Mouse (Mus musculus): ENCODE measurements around the gene Epb41l4b. TPM values are rescaled to one million over a fixed set of nuclear protein-coding genes. Genes with fewer than 3 reads are reported as not detected.

The Epb41l4b gene
- polyA plus RNA-seq, 1 experiment from 2014 or later = 1.2 TPM

DNA sequence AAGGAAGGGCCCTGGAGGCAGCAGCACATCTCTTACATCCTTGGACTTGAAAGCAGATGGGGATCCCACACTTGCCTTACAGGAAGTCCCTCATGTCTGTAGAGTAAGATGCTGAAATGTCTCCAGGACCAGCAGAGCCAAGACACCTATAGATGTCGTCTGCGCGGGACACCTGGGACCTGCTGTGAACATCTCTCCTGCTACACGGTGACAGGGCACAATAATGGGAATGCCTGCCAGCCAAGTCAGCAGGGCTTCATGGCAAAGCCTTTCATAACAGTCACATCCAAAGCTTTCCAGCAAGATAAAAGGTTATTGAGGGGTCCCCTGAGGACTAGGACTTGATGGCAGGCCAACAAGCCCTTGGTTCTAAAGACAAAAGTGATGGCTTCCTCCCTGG is 45.8 kb downstream of the Epb41l4b start:
- Histone ChIP-seq H3K27ac (replicated peaks) (no peak overlapping the region), H3K4me1 (peaks cover 10% of the 10 kb centered on the region), H3K27me3 (replicated peaks; ENCODE audit: low read depth, poor library complexity, severe bottlenecking) (no peaks in the 10 kb centered on the region), H3K9me3 (no peaks in the 10 kb centered on the region), H3K36me3 (replicated peaks) (no peaks in the 10 kb centered on the region), H3K4me3 (no peak overlapping the region)
- no peak for DNase-seq (ENCODE audit: low spot score)
- 96% methylated on average over 4 of the region's 4 CpGs for WGBS

DNA sequence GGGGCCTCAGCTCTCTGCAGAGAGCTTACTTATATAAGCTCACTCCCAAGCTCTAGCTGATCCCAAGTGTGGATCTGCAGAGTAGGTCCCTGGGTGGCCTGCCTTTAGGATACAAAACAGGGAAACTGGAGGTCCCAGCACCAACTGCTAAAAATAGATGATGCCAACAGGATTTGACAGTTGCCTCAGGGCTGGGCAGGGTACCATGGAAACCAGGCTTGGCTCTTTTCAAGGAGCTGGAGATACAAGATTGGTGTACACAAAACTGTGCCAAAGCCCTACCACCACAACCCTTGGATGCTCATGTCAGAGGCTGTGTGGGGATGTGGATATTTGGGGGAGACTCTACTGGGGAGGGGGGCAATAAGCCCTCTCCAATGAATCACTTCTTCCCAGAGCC is 47.7 kb downstream of the Epb41l4b start:
- H3K36me3 ChIP-seq (replicated peaks) = no peaks in the 10 kb centered on the region
- no peak overlapping the region; the same call in 1 of the 2 replicates for H3K27ac ChIP-seq (replicated peaks)
- no peak overlapping the region for H3K4me3 ChIP-seq

DNA sequence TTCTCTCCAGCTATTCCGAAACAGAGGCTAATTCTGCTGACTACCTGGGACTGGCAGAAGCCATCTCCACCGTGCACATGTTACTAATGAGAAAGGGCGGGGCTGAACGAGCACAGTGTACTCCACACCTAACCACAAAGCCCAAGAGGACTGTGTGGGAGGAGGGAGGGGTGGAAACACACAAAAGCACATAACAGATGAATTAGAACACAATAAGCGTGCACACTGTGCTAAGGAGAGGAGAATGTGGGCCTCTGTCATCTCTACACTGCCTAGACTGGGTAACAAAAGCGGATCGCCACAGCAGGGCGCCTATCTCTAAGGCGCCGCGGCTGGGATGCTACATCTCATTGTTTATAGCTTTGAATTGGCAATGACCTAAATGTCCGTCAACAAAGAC is 51.9 kb downstream of the Epb41l4b start:
- Histone ChIP-seq H3K27ac (replicated peaks) (no peak overlapping the region), H3K9me3 (no peaks in the 10 kb centered on the region), H3K4me3 (no peak overlapping the region), H3K4me1 (peaks cover 18% of the 10 kb centered on the region), H3K27me3 (replicated peaks; ENCODE audit: low read depth, poor library complexity, severe bottlenecking) (no peaks in the 10 kb centered on the region), H3K36me3 (replicated peaks) (no peaks in the 10 kb centered on the region)
- 57% methylated on average over 12 of the region's 12 CpGs for WGBS
- no peak for DNase-seq (ENCODE audit: low spot score)

More for the DNA sequence above, 47.7 kb downstream of the Epb41l4b start:
- no peak for DNase-seq (ENCODE audit: low spot score)
- H3K4me1 ChIP-seq = peaks cover 15% of the 10 kb centered on the region
- no peaks in the 10 kb centered on the region for H3K9me3 ChIP-seq
- H3K27me3 ChIP-seq (replicated peaks; ENCODE audit: low read depth, poor library complexity, severe bottlenecking) = no peaks in the 10 kb centered on the region

DNA sequence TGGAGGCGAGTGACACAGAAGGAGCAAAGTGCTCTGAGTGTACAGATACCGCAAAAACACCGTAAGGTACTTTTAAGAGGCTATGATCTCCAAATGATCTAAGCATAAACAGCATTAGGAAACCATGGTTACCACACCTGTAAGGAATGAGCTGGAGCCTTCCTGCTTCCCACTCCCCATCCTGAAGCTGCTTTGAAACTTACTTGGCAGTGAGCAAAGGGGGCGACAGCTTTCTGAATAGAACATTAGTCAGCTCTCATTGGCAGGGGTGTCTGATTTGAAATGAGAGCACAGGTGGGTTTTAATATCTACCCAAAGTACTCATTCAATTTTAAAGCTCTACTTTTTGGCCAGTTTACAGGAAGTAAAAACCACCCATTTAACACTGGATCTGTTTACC is 54.9 kb downstream of the Epb41l4b start:
- Histone ChIP-seq H3K4me3 (no peak overlapping the region), H3K9me3 (no peaks in the 10 kb centered on the region), H3K36me3 (replicated peaks) (no peaks in the 10 kb centered on the region), H3K27me3 (replicated peaks; ENCODE audit: low read depth, poor library complexity, severe bottlenecking) (no peaks in the 10 kb centered on the region), H3K4me1 (peaks cover 16% of the 10 kb centered on the region), H3K27ac (replicated peaks) (no peak overlapping the region)
- 81% methylated on average over 4 of the region's 4 CpGs for WGBS
- no peak for DNase-seq (ENCODE audit: low spot score)

DNA sequence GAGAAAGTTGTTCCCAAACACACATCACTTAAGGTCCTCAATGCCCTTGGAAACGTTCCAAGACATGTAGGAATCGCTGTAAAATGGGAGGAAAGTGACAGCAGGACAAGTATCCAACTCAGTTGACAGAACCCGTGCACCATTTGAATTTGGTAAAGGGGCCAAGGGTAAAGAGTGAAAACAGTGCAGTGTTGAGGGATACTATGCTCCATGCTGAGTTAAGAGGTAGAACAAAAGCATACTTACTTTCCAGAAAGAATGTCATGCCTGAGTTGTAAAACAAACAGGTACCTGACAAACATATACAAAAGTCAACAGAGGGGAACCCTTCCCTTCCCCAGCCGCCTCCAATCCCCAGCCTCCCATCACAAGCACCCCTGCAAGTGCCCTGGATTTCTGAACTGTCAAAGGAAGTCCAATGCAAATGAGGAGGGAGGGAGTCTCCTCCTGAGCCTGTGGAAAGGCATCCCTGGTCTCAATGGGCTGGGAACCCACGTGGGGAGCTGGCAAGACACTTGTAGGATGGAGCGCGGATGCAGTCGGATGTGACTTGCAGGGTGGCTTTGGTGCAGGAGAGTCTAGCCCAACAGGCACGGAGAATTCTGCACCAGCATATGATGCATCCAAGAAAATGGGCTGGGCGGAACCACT is 57.4 kb downstream of the Epb41l4b start:
- Histone ChIP-seq H3K27ac (replicated peaks) (no peak overlapping the region), H3K4me3 (no peak overlapping the region), H3K27me3 (replicated peaks; ENCODE audit: low read depth, poor library complexity, severe bottlenecking) (no peaks in the 10 kb centered on the region), H3K4me1 (peaks cover 20% of the 10 kb centered on the region), H3K36me3 (replicated peaks) (no peaks in the 10 kb centered on the region), H3K9me3 (no peaks in the 10 kb centered on the region)
- DNase-seq (ENCODE audit: low spot score) = no peak
- WGBS = 65% methylated on average over 10 of the region's 10 CpGs

DNA sequence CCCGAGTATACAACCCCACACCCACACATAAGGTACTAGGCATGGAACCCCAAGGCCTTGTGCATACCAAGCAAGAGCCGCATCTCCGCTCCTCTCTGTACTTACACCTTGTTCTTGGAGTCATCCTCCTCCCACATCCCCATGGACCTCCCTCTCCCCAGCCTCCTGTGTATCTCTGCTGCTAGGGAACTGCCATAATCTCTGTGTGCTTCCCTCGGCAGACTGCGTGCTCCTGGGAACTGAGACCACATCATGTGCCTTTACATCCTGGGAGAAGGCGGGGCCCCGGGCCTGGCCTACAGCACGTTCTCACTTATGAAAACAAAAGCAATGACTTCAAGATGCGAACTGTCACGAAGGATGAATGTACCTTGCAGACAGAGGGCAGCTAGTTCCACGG is 59.6 kb downstream of the Epb41l4b start:
- H3K9me3 ChIP-seq = no peaks in the 10 kb centered on the region
- no peak overlapping the region for H3K4me3 ChIP-seq
- no peaks in the 10 kb centered on the region for H3K36me3 ChIP-seq (replicated peaks)
- no peak for DNase-seq (ENCODE audit: low spot score)
- WGBS = 66% methylated on average over 11 of the region's 11 CpGs
- H3K27ac ChIP-seq (replicated peaks) = no peak overlapping the region
- H3K4me1 ChIP-seq = peaks cover 28% of the 10 kb centered on the region
- H3K27me3 ChIP-seq (replicated peaks; ENCODE audit: low read depth, poor library complexity, severe bottlenecking) = 0 out of 2 replicates have a peak, but pooled peaks cover 7% of the 10 kb centered on the region

DNA sequence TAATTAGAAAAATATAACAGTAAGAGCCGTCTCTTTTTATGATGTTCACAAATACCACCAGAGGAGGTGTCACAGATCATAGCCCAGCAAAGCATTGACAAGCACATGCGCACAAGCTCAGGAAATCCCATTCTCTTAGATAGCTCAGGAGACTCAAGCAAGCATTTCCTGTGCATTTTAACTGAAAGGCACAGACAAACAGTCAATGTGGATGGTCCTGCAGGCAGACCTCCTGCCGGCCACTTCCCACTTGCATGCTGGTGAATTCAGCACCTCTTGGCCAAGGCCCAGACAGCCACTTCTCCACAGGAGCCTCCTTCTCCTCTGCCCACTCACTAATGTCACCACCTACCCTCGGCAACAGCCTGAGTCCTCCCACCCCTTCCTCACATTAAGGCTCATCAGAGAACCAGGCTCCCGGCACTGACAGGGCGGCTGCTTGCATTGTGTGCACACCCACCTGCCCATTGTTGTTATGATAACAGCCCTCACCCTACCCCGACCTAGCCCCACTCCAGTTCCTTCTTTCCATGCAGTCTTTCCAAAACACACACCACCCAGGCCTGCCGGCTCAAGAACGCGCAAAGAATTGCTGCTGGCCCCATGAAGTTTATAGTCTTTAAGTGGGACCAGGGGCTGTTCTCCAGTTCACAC is 60.3 kb downstream of the Epb41l4b start:
- H3K27me3 ChIP-seq (replicated peaks; ENCODE audit: low read depth, poor library complexity, severe bottlenecking) = 0 out of 2 replicates have a peak, but pooled peaks cover 7% of the 10 kb centered on the region
- WGBS = 78% methylated on average over 10 of the region's 10 CpGs
- H3K27ac ChIP-seq (replicated peaks) = 0 out of 2 replicates have a peak overlapping the region, but pooled peaks have one; percentile 31
- no peak overlapping the region for H3K4me3 ChIP-seq
- no peaks in the 10 kb centered on the region for H3K9me3 ChIP-seq
- peaks cover 25% of the 10 kb centered on the region for H3K4me1 ChIP-seq
- no peak for DNase-seq (ENCODE audit: low spot score)
- no peaks in the 10 kb centered on the region for H3K36me3 ChIP-seq (replicated peaks)

DNA sequence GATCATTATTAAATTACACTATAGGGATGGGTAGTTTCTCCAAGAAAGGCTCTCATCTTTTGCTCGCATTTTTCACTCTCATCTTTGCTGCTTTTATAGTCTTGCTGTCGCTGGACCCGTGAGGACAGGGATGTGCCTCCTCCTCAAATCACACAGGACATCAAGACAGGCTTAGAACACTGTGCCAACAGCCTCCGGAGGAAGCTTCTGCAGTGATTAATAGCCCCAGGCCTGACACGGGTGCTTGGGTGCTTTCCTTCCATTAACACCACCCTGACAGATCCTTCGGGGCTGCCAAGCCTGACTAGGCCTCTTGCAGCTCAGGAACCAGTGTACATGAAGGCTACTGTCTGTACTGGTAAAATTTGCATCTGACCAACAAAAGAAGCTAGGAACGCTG is 61.8 kb downstream of the Epb41l4b start:
- H3K27ac ChIP-seq (replicated peaks) = no peak overlapping the region; the same call in 1 of the 2 replicates
- H3K36me3 ChIP-seq (replicated peaks) = no peaks in the 10 kb centered on the region
- H3K4me1 ChIP-seq = peaks cover 25% of the 10 kb centered on the region
- no peak overlapping the region for H3K4me3 ChIP-seq
- 83% methylated on average over 7 of the region's 7 CpGs for WGBS
- H3K27me3 ChIP-seq (replicated peaks; ENCODE audit: low read depth, poor library complexity, severe bottlenecking) = 0 out of 2 replicates have a peak, but pooled peaks cover 7% of the 10 kb centered on the region
- no peak for DNase-seq (ENCODE audit: low spot score)
- H3K9me3 ChIP-seq = no peaks in the 10 kb centered on the region

DNA sequence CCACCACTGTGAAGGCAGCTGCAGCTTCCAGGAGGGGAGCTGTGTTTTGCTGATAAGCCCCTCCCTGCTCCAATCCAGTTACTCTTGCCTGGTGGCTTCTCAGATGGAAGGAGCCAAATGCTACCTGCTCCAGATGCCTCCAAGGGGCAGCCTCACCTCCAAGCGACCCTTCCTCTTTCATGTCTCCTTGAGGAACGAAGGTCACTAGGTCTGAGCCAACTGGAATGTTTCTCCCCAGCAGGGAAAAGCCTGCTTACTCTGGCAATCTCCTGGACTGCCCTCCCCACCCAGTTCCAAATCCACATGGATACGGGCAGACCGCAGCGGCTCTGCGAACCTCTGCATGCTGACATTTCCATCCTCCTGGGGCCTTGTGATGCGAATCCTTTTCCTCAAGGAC is 69.4 kb downstream of the Epb41l4b start:
- 73% methylated on average over 7 of the region's 7 CpGs for WGBS
- Histone ChIP-seq H3K27ac (replicated peaks) (no peak overlapping the region), H3K4me1 (peaks cover 13% of the 10 kb centered on the region), H3K9me3 (no peaks in the 10 kb centered on the region), H3K36me3 (replicated peaks) (no peaks in the 10 kb centered on the region), H3K4me3 (no peak overlapping the region), H3K27me3 (replicated peaks; ENCODE audit: low read depth, poor library complexity, severe bottlenecking) (no peaks in the 10 kb centered on the region)
- no peak for DNase-seq (ENCODE audit: low spot score)

DNA sequence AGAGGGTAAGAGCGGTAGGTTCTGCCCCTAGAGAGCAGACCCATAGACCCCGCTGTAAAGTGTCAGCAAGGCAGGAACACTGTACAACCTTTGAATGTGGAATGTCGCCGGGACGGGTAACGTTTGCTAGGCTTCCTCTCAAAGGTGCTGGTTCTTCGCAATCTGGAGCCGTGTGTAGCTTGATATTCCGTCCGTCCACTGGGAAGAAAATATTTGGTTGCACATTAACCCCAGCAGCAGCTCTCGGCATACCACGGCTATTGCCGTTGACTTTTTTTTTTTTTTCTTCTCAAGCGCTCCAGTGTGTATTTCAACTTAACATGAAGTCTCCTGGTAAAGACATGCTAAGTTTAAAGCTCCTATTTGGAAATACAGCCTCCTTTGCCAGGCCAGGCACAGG is 70.1 kb downstream of the Epb41l4b start:
- DNase-seq (ENCODE audit: low spot score) = no peak
- Histone ChIP-seq H3K27ac (replicated peaks) (no peak overlapping the region), H3K36me3 (replicated peaks) (no peaks in the 10 kb centered on the region), H3K4me3 (no peak overlapping the region), H3K4me1 (peaks cover 17% of the 10 kb centered on the region), H3K9me3 (no peaks in the 10 kb centered on the region), H3K27me3 (replicated peaks; ENCODE audit: low read depth, poor library complexity, severe bottlenecking) (0 out of 2 replicates have a peak, but pooled peaks cover 3% of the 10 kb centered on the region)
- 90% methylated on average over 14 of the region's 14 CpGs for WGBS

DNA sequence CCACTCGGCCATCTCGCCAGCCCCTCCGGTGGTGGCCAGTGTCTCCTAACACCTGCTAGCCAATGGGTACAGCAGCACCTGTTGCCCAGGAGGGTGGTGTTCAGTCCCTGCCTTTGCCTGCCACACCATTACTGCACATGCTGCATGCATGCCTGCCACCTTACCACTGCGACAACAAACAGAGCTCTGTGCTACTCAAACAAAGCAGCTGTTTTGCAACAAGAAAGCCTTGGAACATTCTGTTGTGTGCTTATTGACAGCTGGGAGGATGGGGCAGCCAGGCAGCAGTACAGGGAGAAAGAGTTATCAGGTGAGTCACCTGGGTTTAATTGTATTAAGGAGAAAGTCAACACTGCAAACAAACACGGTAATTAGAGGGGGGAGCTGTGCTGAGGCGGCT is 72.6 kb downstream of the Epb41l4b start:
- WGBS = 70% methylated on average over 6 of the region's 6 CpGs
- Histone ChIP-seq H3K4me1 (peaks cover 17% of the 10 kb centered on the region), H3K9me3 (no peaks in the 10 kb centered on the region), H3K4me3 (no peak overlapping the region), H3K36me3 (replicated peaks) (no peaks in the 10 kb centered on the region), H3K27me3 (replicated peaks; ENCODE audit: low read depth, poor library complexity, severe bottlenecking) (0 out of 2 replicates have a peak, but pooled peaks cover 3% of the 10 kb centered on the region), H3K27ac (replicated peaks) (no peak overlapping the region)
- no peak for DNase-seq (ENCODE audit: low spot score)

DNA sequence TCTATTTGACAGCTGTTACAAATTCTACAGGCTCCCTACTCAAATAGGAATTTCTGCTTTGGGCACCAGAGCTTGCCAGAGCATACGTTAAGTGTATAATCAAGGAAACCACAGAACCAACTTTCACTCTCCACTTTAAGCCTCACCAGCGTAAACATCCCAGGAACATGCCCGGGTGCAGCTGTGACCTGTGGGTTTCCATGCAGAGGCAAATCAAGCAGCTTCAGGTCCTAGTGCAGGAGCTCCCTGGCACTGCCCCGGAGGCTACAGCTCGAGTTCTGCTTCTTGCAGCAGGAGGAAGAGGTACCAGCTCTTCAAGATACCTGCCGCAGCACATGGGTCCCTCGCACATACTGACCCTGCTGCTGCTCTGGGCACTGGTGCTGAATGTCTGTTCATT is 74.8 kb downstream of the Epb41l4b start:
- WGBS = 74% methylated on average over 7 of the region's 7 CpGs
- no peak overlapping the region for H3K27ac ChIP-seq (replicated peaks)

DNA sequence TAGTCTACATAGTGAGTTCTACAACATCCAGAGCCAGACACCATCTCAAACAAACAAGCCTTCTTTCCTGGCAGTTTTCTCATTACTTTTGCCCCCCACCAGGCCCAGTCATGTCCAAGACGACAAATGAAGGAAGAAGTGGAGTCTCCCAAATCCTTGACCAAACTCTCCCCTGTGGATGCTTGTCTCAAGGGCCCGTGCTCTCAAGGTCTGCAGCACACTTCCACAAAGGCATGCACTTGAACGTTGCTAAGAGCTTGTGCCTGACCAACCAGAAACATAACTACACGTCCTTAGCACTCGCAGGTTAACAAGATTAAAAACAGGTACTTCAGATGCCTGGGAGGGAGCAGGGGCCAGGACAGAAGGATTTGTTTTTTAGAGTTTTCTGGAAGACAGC is 75.4 kb downstream of the Epb41l4b start:
- no peak for DNase-seq (ENCODE audit: low spot score)
- Histone ChIP-seq H3K4me1 (peaks cover 34% of the 10 kb centered on the region), H3K27ac (replicated peaks) (no peak overlapping the region), H3K9me3 (no peaks in the 10 kb centered on the region), H3K36me3 (replicated peaks) (no peaks in the 10 kb centered on the region), H3K27me3 (replicated peaks; ENCODE audit: low read depth, poor library complexity, severe bottlenecking) (0 out of 2 replicates have a peak, but pooled peaks cover 3% of the 10 kb centered on the region), H3K4me3 (no peak overlapping the region)
- 75% methylated on average over 5 of the region's 5 CpGs for WGBS

More for the DNA sequence above, 74.8 kb downstream of the Epb41l4b start:
- Histone ChIP-seq H3K4me3 (no peak overlapping the region), H3K36me3 (replicated peaks) (no peaks in the 10 kb centered on the region), H3K4me1 (peaks cover 34% of the 10 kb centered on the region), H3K27me3 (replicated peaks; ENCODE audit: low read depth, poor library complexity, severe bottlenecking) (0 out of 2 replicates have a peak, but pooled peaks cover 3% of the 10 kb centered on the region), H3K9me3 (no peaks in the 10 kb centered on the region)
- DNase-seq (ENCODE audit: low spot score) = no peak
